Mouse (Mus musculus) E14TG2a.4 (cell line): Measurements from ENCODE around the gene Scfd1.

Experiments used
- H3K27me3 ChIP-seq: 2 replicates; pipeline ENCODE4 v1.6.1; 2014; ENCODE audit warnings: low read length, control low read depth; ENCODE audit not compliant: insufficient read depth
- H3K36me3 ChIP-seq: 2 replicates; pipeline ENCODE4 v1.6.1; 2014; ENCODE audit warnings: low read length, control low read depth; ENCODE audit not compliant: insufficient read depth
- H3K4me1 ChIP-seq: replicated peaks from 2 replicates; pipeline ENCODE4 v1.6.1; 2014; ENCODE audit warnings: low read depth, low read length, control low read depth
- H3K4me3 ChIP-seq: replicated peaks from 2 replicates; pipeline ENCODE4 v1.5.1; 2014; ENCODE audit warnings: mild to moderate bottlenecking, low read length
- H3K9me3 ChIP-seq: 2 replicates; pipeline ENCODE4 v1.6.1; 2014; ENCODE audit warnings: low read length, control low read depth
- CTCF ChIP-seq: conservative IDR thresholded peaks from 2 replicates; pipeline ENCODE4 v1.5.1; 2014; ENCODE audit warnings: low read length
- NANOG ChIP-seq: IDR thresholded peaks from 2 replicates; pipeline ENCODE4 v1.6.1; 2014; ENCODE audit warnings: borderline replicate concordance, low read length, mixed read lengths
- POU5F1 ChIP-seq: IDR thresholded peaks from 2 replicates; pipeline ENCODE4 v1.6.1; 2014; ENCODE audit warnings: low read length, borderline replicate concordance

Scfd1 gene

GRCm38 (mm10) chr12:51368504-51368903 is 8.8 kb upstream of the Scfd1 start:
- Histone ChIP-seq H3K4me3 (no peak overlapping the region), H3K4me1 (peaks cover 5% of the 10 kb centered on the region), H3K27me3 (no peaks in the 10 kb centered on the region), H3K9me3 (no peaks in the 10 kb centered on the region), H3K36me3 (peaks cover 91% of the 10 kb centered on the region)
- TF ChIP-seq CTCF (no peak), NANOG (no peak), POU5F1 (no peak)

GRCm38 (mm10) chr12:51377888-51378190 is 529 bp downstream of the Scfd1 start:
- Histone ChIP-seq H3K27me3 (no peaks in the 10 kb centered on the region), H3K9me3 (no peaks in the 10 kb centered on the region), H3K4me1 (peaks cover 3% of the 10 kb centered on the region; the same call in 1 of the 2 replicates), H3K36me3 (peaks cover 31% of the 10 kb centered on the region), H3K4me3 (peak overlapping the region; percentile 88)
- TF ChIP-seq POU5F1 (no peak), CTCF (no peak), NANOG (no peak)

- Histone ChIP-seq H3K9me3 (no peaks in the 10 kb centered on the region), H3K4me3 (no peak overlapping the region), H3K4me1 (no peaks in the 10 kb centered on the region), H3K36me3 (peaks cover 66% of the 10 kb centered on the region), H3K27me3 (no peaks in the 10 kb centered on the region)
- TF ChIP-seq NANOG (no peak), POU5F1 (no peak), CTCF (no peak)
Measured at GRCm38 (mm10) chr12:51399871-51400270, 22.6 kb downstream of the Scfd1 start.

GRCm38 (mm10) chr12:51402060-51402698 is 24.9 kb downstream of the Scfd1 start:
- TF ChIP-seq CTCF (peak; percentile 29; the same call in 1 of the 2 replicates), POU5F1 (no peak)
- Histone ChIP-seq H3K27me3 (no peaks in the 10 kb centered on the region), H3K4me1 (no peaks in the 10 kb centered on the region), H3K9me3 (no peaks in the 10 kb centered on the region), H3K4me3 (no peak overlapping the region), H3K36me3 (peaks cover 55% of the 10 kb centered on the region)

- no peaks in the 10 kb centered on the region for H3K9me3 ChIP-seq
- H3K4me1 ChIP-seq, result no peaks in the 10 kb centered on the region
- H3K27me3 ChIP-seq, result no peaks in the 10 kb centered on the region
- no peak overlapping the region for H3K4me3 ChIP-seq
- TF ChIP-seq CTCF (peak; percentile 45), POU5F1 (no peak)
- peaks cover 46% of the 10 kb centered on the region for H3K36me3 ChIP-seq
Measured at GRCm38 (mm10) chr12:51403987-51404586, 26.8 kb downstream of the Scfd1 start.

GRCm38 (mm10) chr12:51411362-51411761 is 34.1 kb downstream of the Scfd1 start:
- H3K27me3 ChIP-seq, result no peaks in the 10 kb centered on the region
- H3K4me3 ChIP-seq, result no peak overlapping the region
- peaks cover 31% of the 10 kb centered on the region for H3K36me3 ChIP-seq
- TF ChIP-seq CTCF (no peak), NANOG (no peak), POU5F1 (no peak)
- peaks cover 8% of the 10 kb centered on the region for H3K4me1 ChIP-seq
- no peaks in the 10 kb centered on the region for H3K9me3 ChIP-seq

GRCm38 (mm10) chr12:51437541-51437940 is 60.2 kb downstream of the Scfd1 start:
- TF ChIP-seq POU5F1, result no peak
- no peak for TF ChIP-seq CTCF
- no peak for TF ChIP-seq NANOG
- Histone ChIP-seq H3K9me3 (no peaks in the 10 kb centered on the region), H3K27me3 (no peaks in the 10 kb centered on the region), H3K36me3 (peaks cover 50% of the 10 kb centered on the region), H3K4me3 (no peak overlapping the region), H3K4me1 (no peaks in the 10 kb centered on the region)

- Histone ChIP-seq H3K36me3 (peaks cover 44% of the 10 kb centered on the region), H3K4me1 (no peaks in the 10 kb centered on the region), H3K9me3 (no peaks in the 10 kb centered on the region), H3K4me3 (no peak overlapping the region), H3K27me3 (no peaks in the 10 kb centered on the region)
- TF ChIP-seq POU5F1 (no peak), CTCF (no peak), NANOG (no peak)
Measured at GRCm38 (mm10) chr12:51438311-51438710, 61.0 kb downstream of the Scfd1 start.

GRCm38 (mm10) chr12:51449303-51449702 is 72.0 kb downstream of the Scfd1 start:
- TF ChIP-seq CTCF (no peak), NANOG (no peak), POU5F1 (no peak)
- Histone ChIP-seq H3K9me3 (no peaks in the 10 kb centered on the region), H3K4me1 (no peaks in the 10 kb centered on the region), H3K4me3 (no peak overlapping the region), H3K36me3 (peaks cover 41% of the 10 kb centered on the region), H3K27me3 (no peaks in the 10 kb centered on the region)
